Mouse (Mus musculus) spleen, postnatal 14 days (tissue): ENCODE data around the gene Hmox2.
"Not testable (repeated sequence)": the region's sequence is repeated elsewhere in the genome, so short reads cannot be mapped to it uniquely, and the experiment has no call there.

Experiments used
- DNase-seq, 2 experiments: peaks; one replicate each; pipeline ENCODE4 v3.0.0; 2021 to 2022; ENCODE audit warnings: low spot score in 2 of 2

The Hmox2 gene

DNA sequence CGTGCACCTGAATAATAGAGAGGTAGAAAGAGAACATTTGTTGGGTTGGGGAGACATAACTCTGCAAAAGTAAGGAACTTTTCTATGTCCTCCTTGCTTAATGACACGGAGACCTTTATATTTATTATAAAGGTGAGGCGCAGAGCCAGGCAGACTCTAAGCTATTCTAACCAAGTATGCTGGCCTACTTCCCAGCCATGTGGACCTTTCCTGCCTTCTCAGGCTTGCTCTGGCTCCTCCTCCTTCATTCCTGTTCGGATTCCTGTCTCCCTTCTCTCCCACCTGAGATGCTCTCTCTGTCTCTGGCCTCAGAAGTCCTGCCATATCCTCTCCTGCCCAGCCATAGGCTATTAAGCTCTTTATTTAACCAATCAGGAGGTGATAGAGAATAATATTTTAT is 895 bp upstream of the Hmox2 start:
- no peak for DNase-seq

DNA sequence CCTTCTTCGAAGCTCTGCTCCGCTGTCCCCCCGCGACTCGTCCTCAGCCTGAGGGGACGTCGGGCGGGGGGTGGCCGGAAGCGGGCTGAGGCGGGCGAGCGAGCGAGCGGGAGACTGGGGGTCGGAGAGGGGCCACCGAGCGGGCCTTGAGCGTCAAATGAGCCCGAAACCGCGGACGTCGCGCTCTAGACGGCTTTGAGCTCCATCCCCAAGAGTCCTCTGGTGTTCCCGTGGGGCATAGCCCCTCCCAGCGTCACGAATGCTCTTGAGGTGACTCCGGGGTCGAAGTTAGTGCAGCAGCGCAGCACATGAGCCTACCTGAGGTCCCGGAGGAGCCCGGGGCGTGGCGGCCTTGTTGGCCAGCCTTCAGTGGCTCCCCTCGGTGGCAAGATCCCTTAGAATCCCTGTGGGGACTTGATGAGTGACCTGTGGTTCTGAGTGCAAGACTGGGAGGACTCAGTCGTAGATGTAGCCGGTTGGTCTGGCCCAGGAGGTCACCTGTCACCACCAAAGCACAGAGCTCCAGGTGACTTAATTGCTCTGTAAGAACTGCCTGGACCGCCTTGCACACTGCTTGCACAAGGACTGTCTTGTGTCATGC is 467 bp downstream of the Hmox2 start:
- DNase-seq, result peak; percentile 27 to 35

DNA sequence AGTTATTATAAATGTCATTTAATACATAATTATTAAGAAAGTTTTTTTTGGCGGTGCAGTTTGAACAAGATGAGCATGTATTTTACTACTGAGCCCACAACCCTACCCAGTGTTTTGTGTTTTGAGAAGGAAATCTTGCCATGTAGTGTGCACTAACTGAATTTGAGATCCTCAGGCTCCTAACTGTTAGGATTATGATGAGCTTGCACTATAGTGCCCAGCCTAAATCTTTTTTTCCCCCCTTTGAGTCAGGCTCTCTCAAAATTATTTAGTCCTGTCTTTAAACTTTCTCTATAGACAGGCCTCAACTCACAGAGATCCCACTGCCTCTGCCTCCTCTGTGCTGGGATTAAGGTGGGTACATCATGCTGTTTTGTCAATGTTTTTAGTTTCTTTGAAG is 1.4 kb downstream of the Hmox2 start:
- no peak for DNase-seq

DNA sequence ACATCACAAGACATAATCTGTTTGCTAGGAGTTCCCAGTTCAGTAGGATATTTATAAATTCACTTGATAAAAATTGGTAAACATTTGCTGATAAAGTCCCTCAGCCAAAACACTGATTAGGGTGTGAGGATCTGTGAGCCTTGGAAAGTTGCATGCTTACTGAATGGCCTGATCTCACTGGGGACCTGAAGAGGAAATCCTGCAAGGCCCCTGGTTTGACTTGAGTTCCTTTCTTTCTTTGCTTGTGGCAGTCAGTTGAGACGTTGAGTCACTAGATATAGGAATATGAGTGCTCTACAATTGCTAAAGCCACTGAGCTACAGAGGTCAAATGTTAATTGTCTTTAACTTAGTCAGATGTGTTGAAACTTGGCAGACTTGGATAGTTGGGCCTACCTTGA is 1.8 kb downstream of the Hmox2 start:
- no peak for DNase-seq

DNA sequence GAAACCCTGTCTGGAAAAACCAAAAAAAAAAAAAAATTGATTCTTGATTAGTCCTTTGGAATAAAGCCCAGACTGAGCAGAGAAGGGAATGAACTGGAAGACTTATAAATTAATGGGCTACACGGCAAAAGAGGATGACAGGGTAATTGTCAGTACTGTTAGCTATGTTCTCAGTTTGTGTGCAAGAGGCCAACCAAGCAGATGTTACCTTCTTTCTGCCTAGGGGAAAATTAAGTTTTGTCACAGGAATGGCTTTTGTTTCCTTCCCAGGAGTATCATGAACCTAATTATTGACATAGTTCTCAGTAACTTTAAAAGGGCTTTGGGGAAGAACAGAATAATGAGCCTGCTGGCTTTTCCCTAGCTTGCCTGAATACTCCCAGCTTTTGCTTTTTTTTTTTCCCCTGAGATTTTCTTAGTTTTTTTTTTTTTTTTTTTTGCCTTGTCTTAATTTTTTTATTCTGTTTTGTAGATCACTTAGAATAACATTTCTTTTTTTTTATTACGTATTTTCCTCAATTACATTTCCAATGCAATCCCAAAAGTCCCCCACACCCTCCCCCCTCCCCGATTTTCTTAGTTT is 4.7 kb downstream of the Hmox2 start:
- DNase-seq, result no peak

DNA sequence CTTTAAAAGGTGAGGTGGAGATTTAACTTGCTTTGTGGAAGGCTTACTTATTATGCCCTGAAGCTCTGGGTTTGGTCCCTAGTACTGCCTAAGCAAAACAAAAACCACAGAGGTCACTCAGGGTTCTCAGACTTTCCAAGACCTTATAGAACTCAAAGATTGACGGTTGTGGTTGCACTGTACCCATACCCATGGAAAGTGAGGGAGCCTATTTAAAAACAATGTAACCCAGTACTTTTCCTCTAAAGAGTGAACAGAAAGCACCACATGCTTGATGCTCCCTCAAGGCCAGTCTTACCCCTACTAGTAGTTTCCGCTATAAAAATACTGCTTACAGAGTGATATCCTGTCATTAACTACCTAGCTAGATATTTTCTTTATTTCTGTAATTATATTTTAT is 10.1 kb downstream of the Hmox2 start:
- no peak for DNase-seq

DNA sequence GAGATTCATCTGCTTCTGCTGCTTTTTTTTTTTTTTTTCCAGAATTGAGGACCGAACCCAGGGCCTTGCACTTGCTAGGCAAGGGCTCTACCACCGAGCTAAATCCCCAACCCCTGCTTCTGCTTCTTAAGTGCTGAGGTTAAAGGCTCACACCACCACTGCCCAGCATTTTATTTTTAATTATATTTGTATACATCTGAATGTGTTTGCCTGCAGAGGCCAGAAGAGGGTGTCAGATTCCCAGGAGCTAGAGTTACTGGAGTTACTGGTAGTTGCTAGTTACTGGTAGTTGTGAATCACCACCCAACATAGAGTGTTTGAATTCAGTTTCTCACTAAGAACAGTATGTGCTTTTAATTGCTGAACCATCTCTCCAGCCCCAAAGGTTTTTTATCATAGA is 13.8 kb downstream of the Hmox2 start:
- DNase-seq, result no peak

DNA sequence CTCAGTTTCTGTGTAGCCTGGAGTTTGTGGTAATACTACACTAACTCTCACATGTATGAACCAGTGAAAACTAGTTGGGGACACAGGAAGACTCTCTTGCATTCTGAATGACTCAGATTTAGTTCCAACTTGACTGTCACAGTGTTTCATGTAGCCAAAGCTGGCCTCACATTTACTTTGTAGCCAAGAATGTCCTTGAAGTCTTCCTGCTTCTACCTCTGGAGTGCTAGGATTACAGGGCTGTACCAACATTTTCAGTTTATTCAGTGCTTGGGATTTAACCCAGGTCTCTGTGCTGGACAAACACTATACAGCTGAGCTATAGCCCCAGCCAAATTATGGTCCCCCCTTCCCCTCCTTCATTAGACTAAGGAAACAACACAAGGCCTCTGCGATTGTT is 16.0 kb downstream of the Hmox2 start:
- DNase-seq, result no peak

DNA sequence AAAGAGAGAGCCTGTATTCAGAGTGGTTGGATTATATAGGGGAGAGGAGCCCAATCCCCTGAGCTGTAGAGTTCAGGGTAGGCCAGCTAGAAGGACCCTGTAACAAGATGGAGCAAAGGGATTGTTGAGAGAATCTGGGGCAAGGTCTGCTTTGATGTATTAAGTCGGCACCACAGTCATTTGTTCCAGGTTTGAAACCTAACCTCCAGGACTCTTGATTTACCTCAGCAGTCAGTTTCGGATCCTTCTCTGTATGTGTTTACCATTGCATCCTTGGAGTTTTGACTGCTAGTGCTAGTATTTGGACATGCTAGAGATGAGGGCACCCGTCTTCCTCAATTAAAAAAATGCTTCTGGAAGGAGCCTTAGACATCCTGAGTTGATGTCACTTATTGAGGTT is 26.0 kb downstream of the Hmox2 start:
- no peak for DNase-seq

DNA sequence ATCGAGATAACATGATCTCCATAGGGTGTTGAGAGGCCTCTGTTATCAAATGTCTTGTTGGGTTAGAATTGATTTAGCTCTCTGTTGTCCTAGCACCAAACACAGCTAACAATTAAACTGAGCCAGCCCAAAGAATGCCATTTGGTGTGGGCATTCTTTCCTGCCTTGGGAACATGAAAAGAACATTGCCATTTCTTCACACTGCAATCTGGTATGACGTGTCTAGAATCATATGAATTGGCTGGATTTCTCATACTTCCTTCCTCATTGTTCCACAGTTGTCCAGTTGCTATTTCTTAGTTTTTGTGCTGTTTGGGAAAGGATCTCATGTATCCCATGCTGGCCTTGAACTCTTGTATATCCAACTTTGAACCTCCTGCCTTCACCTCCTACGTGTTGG is 27.9 kb downstream of the Hmox2 start:
- no peak for DNase-seq

DNA sequence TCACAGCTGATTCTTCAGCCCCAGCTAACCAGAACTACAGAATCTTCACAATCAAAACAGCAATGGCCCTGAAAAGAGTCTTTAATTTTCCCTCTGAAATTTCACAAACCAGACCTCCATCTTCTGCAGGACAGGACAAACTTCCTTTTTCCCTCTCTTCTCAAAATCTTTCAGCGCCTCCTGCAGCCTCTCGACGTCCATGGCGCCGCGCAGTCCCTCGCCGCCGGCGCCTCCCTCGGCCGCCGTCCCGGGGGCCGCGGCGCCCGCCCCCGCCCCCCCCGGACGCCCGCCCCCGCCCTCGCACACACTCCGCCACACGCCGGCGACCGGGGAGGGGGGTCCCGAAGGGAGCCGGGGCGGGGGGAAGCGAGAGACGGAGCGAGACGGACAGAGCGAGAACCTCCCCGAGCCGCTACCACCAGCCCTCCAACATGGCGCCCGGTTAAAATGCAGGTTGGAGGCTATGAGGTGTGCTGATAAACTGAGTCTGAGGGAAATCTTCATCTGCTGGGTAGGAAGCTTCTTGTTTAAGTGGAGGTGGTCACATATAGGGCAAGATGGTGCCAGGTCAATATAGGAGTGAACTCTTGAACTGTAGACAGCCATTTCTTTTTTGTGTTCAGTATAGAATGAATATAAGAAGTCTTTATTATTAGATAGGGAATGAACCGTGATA is 30.6 kb downstream of the Hmox2 start:
- DNase-seq, result not testable (repeated sequence)

DNA sequence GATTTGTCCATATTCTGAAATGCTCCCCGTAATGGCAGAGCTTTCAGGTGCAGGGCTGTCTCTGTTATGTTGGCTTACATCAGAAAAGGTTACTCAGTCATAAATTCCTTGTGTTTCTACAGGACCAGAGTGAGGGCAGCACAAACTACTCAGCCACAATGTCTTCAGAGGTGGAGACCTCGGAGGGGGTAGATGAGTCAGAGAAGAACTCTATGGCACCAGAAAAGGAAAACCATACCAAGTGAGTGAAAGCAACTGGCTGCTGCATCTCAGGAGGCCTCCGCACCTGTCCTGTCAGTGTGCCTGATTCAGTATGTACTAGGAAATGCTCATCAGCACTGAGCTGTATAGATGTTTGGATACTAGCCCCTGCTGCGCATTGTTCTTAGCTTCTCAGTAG is 36.3 kb downstream of the Hmox2 start:
- DNase-seq, result no peak

DNA sequence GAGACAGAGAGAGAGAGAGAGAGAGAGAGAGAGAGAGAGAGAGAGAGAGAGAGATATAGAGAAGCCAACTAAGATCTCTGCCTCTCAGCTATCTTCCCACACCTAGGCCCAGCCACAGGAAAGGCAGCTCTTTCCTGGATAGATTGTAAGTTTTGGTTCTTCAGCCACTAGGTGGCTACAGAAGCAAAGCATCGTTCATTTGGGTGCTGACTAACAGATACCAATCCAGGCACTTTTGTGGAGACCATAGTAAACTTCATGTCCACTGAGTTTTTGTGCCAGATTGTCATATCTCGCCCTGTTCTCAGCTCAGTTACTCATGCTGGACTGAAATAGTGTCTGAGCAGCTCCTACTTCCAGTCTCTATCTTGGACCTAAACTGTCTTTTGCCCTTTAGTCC is 37.1 kb downstream of the Hmox2 start:
- no peak for DNase-seq

DNA sequence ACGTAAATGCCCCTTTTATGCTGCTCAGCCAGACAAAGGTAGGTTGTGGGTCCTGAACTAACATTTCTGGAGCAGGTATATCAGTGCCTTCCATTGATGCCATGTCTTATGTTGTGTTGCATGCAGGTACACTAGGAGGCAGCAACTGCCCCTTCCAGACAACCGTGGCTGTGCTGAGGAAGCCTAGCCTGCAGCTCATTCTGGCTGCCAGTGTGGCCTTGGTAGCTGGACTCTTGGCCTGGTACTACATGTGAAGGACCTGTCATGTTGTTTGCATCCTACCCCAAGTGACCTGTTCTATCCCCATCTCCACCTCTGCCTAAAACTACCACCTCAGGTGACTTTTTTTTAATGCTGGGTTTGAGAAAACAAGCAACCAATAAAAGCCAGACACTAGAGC is 39.7 kb downstream of the Hmox2 start:
- no peak for DNase-seq

DNA sequence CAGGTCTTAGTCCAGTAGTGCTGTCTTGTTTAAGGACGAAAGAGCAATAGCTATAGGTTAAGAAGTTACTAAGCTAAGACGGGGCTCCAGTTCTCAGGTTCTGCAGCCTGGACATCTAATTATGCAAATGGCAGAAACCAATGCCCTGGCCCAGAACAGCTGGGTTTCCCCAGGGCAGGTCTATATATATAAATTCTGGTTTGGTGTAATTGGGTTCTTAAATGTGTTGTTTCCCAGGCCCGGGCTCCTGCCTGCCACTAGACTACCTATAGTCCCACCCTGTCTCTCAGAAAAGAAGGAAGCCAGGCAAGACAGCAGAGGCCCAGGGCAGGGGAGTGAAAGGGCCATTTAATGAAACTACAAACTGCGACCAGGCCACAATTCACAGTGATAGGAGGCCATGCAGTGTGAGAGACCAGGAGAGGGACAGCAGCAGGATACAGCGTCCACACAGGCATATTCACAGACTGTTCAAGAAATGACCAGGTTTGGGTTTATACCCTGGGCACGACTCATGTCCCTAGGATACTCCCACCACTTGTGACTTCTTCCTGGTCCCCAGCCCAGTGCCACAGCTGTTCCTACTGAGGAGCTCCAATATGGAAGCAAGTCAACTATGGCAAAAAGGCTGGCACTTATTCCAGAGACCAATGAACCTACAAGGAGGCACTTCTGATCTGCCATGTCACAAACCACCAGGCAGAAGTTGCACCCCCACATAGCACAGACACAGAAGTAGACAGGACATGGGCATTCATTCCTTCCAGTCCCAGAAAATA is 41.0 kb downstream of the Hmox2 start:
- DNase-seq, result no peak

DNA sequence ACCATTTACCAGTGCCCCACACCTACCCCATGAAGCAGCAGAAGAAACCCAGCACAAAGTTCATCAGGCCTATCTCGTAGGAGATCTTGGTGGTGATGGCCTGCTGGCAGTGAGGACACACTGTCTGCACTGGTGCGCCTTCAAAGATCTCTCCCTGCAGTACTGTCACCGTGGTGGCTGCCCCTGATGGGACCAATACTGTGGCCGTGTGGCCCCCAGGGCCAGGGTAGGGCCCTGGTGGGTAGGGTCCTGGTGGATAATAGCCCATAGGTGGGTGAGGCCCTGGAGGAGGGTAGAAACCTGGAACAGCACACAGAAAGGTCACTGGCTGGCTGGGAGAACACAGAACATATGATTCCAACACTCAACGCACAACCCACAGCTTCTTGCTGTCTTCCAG is 42.6 kb downstream of the Hmox2 start:
- no peak for DNase-seq

DNA sequence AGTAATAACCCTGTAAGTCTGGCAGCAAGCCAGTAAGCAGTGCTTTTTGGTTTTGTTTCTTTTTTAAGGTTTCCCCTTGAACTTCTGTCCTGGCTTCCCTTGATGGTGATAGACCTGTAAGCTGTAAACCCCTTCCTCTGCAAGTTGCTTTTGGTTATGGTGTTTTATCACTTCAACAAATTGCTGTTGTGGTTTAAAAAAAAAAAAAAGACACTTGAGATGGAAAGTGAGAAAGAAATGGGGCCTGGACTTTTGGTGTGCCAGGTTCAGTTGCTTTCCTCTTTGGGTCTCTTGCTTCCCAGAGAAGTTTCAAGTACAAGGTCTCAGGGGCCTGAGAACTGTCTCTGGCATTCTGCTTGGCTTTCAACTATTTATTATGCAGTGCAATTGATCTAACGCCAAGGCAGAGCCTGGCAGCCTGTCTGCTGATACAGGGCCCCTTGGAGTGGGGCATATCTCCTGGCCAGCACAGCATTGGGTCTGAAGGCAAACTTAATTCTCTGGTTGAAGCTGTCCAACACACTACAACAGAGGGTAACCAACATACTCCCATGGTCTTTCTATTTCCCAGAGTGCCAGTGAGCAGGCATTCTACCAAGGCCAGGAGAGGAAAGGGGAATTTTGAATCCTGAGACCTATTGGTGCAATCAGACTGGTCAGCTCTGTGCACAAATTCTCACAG is 47.3 kb downstream of the Hmox2 start:
- no peak for DNase-seq

DNA sequence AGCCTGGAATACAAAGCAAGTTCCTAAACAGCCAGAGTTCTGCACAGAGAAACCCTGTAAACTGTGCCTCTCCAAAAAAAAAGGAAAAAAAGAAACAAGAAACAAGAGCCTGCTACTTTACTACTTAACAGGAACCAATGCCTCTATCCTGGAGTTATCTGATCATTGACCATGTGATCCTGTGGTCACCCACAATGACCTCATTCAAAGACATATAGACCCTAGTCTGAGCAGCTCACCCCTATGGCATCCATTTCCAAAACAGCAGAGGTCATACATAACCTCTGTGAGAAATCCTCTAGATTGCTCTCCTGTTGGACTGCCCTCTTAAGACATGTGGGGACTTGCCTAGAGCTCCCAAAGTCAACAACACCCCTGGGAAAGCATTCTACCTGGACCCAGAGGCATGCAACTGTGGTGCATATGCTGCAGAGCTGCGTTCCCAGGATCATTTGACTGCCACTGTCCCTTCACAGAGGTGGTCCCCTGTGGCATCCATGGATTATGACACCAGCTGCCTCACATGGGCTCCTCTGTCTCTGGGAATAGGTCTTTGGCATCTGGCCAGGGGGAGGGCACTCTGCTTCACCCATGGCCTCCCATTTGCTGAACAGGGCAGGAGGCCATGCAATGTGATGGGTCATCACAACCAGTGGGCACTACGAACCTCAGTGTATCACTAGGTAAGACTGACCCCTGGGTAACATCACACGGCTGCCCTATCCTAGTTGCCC is 51.2 kb downstream of the Hmox2 start:
- no peak for DNase-seq

DNA sequence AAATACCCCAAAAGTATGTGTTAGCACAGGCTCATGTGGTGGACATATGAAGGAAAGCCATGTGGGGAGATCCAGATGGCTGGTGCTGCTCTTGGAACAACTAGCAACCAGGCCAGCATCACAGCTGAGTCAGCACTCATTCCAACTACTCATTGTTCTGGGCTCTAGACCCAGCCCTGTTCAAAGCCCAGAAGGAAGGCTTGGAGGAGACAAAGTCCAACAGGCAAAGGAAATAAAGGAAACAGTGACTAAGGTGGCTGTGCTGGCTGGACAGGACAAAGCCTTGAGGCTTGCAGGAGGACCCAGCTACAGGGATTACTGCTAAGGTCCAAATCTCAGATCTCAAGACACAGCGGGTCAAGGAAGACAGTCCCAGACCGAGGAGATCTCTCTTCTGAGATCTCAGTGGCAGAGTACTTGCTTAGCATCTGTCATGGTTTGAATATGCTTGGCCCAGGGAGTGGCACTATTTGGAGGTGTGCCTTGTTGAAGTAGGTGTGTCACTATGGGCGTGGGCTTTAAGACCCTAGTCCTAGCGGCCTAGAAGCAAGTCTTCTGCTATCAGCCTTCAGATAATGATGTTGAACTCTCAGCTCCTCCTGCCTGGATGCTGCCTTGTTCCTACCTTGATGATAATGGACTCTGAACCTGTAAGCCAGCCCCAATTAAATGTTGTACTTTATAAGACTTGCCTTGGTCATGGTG is 51.9 kb downstream of the Hmox2 start:
- DNase-seq, result no peak

DNA sequence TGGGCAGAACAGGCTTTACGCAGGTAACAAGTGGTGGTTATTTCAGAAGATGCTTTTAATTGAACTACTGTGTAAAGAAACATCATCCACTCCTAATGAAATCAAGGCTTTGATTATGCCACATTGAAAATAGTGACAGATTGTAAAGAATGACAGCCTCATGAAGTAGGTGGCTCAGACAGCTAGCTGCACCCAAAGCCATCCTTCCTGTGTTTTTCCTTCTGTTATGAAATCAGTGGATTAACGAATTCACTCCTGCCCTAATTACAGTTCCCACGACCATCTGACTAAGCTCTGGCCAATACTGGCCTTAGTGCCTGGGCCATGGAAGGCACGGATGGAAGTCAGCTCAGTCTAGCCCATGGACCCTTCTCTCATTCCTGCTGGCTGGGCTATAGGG is 52.8 kb downstream of the Hmox2 start:
- no peak for DNase-seq
